Mouse (Mus musculus): Measurements from ENCODE around the gene 9130230L23Rik.

The 9130230L23Rik gene

GRCm38 (mm10) chr5:66004134-66004925 is at the start of gene 9130230L23Rik:
9130230L23Rik (minus strand) TSS chr5:66004285.
- DNase-seq (ENCODE audit: low read depth, low spot score), result peak; percentile 23

- DNase-seq (ENCODE audit: low read depth, low spot score), result no peak
These were observed 48.9 kb upstream of the 9130230L23Rik start for GRCm38 (mm10) chr5:66052777-66053548.

GRCm38 (mm10) chr5:66050841-66051240 is 46.8 kb upstream of the 9130230L23Rik start:
- DNase-seq (ENCODE audit: low read depth, low spot score), result no peak

- no peak for DNase-seq (ENCODE audit: low read depth, low spot score)
These were observed 42.3 kb upstream of the 9130230L23Rik start for GRCm38 (mm10) chr5:66046356-66046755.

- no peak for DNase-seq (ENCODE audit: low read depth, low spot score)
These were observed 39.8 kb upstream of the 9130230L23Rik start for GRCm38 (mm10) chr5:66043897-66044296.

GRCm38 (mm10) chr5:66042651-66043340 is 38.7 kb upstream of the 9130230L23Rik start:
- peak; percentile 73 for DNase-seq (ENCODE audit: low read depth, low spot score)

GRCm38 (mm10) chr5:66040744-66041279 is 36.7 kb upstream of the 9130230L23Rik start:
- no peak for DNase-seq (ENCODE audit: low read depth, low spot score)

- DNase-seq (ENCODE audit: low read depth, low spot score), result no peak
These were observed 35.7 kb upstream of the 9130230L23Rik start for GRCm38 (mm10) chr5:66039813-66040212.

- DNase-seq (ENCODE audit: low read depth, low spot score), result no peak
These were observed 33.0 kb upstream of the 9130230L23Rik start for GRCm38 (mm10) chr5:66037066-66037465.

- no peak for DNase-seq (ENCODE audit: low read depth, low spot score)
These were observed 32.5 kb upstream of the 9130230L23Rik start for GRCm38 (mm10) chr5:66036440-66037054.

GRCm38 (mm10) chr5:66034375-66035195 is 30.5 kb upstream of the 9130230L23Rik start:
- peak; percentile 31 for DNase-seq (ENCODE audit: low read depth, low spot score)

- no peak for DNase-seq (ENCODE audit: low read depth, low spot score)
These were observed 28.7 kb upstream of the 9130230L23Rik start for GRCm38 (mm10) chr5:66032826-66033225.

GRCm38 (mm10) chr5:66031699-66032098 is 27.6 kb upstream of the 9130230L23Rik start:
- DNase-seq (ENCODE audit: low read depth, low spot score), result no peak

- DNase-seq (ENCODE audit: low read depth, low spot score), result peak; percentile 19
These were observed 24.1 kb upstream of the 9130230L23Rik start for GRCm38 (mm10) chr5:66028232-66028631.

GRCm38 (mm10) chr5:66027206-66027605 is 23.1 kb upstream of the 9130230L23Rik start:
- peak; percentile 26 for DNase-seq (ENCODE audit: low read depth, low spot score)

GRCm38 (mm10) chr5:66026796-66027195 is 22.7 kb upstream of the 9130230L23Rik start:
- DNase-seq (ENCODE audit: low read depth, low spot score), result peak; percentile 27

- DNase-seq (ENCODE audit: low read depth, low spot score), result no peak
These were observed 11.4 kb upstream of the 9130230L23Rik start for GRCm38 (mm10) chr5:66015449-66015961.

- no peak for DNase-seq (ENCODE audit: low read depth, low spot score)
These were observed 10.4 kb upstream of the 9130230L23Rik start for GRCm38 (mm10) chr5:66014437-66014836.

GRCm38 (mm10) chr5:66013999-66014398 is 9.9 kb upstream of the 9130230L23Rik start:
- DNase-seq (ENCODE audit: low read depth, low spot score), result no peak
